Mouse (Mus musculus): ENCODE measurements around the gene Nacc1. TPM values are rescaled to one million over a fixed set of nuclear protein-coding genes. Genes with fewer than 3 reads are reported as not detected.

Gene Nacc1
- polyA plus RNA-seq, 1 experiment from 2014 or later: 17.4 TPM

GRCm38 (mm10) chr8:84668081-84668480 is 19.6 kb downstream of the Nacc1 start:
- Histone ChIP-seq H3K9ac (ENCODE audit: low read length) (no peak overlapping the region; the same call in 1 of the 2 replicates), H3K27ac (replicated peaks in 1 of 2; ENCODE audit: control insufficient read depth in 1 of 2, insufficient read depth in 1 of 2, low read depth in 2 of 2, low read length in 2 of 2) (no peak overlapping the region), H3K4me1 (ENCODE audit: control insufficient read depth in 2 of 2, insufficient read depth in 2 of 2, low read length in 2 of 2) (peaks cover 5 to 11% of the 10 kb centered on the region in 2 experiments), H3K9me3 (ENCODE audit: control insufficient read depth, low read length) (no peaks in the 10 kb centered on the region), H3K4me3 (ENCODE audit: control insufficient read depth in 1 of 2, insufficient read depth in 1 of 2, low read depth in 1 of 2, low read length in 2 of 2) (no peak overlapping the region), H3K4me2 (ENCODE audit: low read length) (no peak overlapping the region), H3K27me3 (ENCODE audit: control insufficient read depth, insufficient read depth, low read length) (no peaks in the 10 kb centered on the region), H3K36me3 (ENCODE audit: control insufficient read depth, insufficient read depth, low read length) (peaks cover 38% of the 10 kb centered on the region)
- 52% methylated on average over 1 of the region's 1 CpGs for WGBS
- ATAC-seq (ENCODE audit: insufficient number of reproducible peaks, insufficient read depth, low FRiP score, low read depth): no peak

- H3K36me3 ChIP-seq (ENCODE audit: control insufficient read depth, insufficient read depth, low read length): peaks cover 18% of the 10 kb centered on the region
- H3K9ac ChIP-seq (ENCODE audit: low read length): peak overlapping the region; percentile 83
- H3K9me3 ChIP-seq (ENCODE audit: control insufficient read depth, low read length): no peaks in the 10 kb centered on the region
- peak overlapping the region; percentile 55 to 82 for H3K4me3 ChIP-seq (ENCODE audit: control insufficient read depth in 1 of 2, insufficient read depth in 1 of 2, low read depth in 1 of 2, low read length in 2 of 2)
- 2% methylated on average over 14 of the region's 14 CpGs for WGBS
- peak overlapping the region; percentile 96 to 99 for H3K27ac ChIP-seq (replicated peaks in 1 of 2; ENCODE audit: control insufficient read depth in 1 of 2, insufficient read depth in 1 of 2, low read depth in 2 of 2, low read length in 2 of 2)
- peaks cover 5 to 20% of the 10 kb centered on the region in 2 experiments for H3K4me1 ChIP-seq (ENCODE audit: control insufficient read depth in 2 of 2, insufficient read depth in 2 of 2, low read length in 2 of 2)
- no peaks in the 10 kb centered on the region for H3K27me3 ChIP-seq (ENCODE audit: control insufficient read depth, insufficient read depth, low read length)
- H3K4me2 ChIP-seq (ENCODE audit: low read length): peak overlapping the region; percentile 68
- no peak for ATAC-seq (ENCODE audit: insufficient number of reproducible peaks, insufficient read depth, low FRiP score, low read depth)
These were observed 22.2 kb downstream of the Nacc1 start for GRCm38 (mm10) chr8:84665385-84665893.

GRCm38 (mm10) chr8:84664566-84665384 is 22.9 kb downstream of the Nacc1 start:
- Histone ChIP-seq H3K27me3 (ENCODE audit: control insufficient read depth, insufficient read depth, low read length) (no peaks in the 10 kb centered on the region), H3K4me2 (ENCODE audit: low read length) (peak overlapping the region; percentile 68), H3K27ac (replicated peaks in 1 of 2; ENCODE audit: control insufficient read depth in 1 of 2, insufficient read depth in 1 of 2, low read depth in 2 of 2, low read length in 2 of 2) (peak overlapping the region; percentile 96 to 99), H3K4me3 (ENCODE audit: control insufficient read depth in 1 of 2, insufficient read depth in 1 of 2, low read depth in 1 of 2, low read length in 2 of 2) (peak overlapping the region; percentile 55 to 82), H3K36me3 (ENCODE audit: control insufficient read depth, insufficient read depth, low read length) (peaks cover 11% of the 10 kb centered on the region), H3K9ac (ENCODE audit: low read length) (peak overlapping the region; percentile 83), H3K9me3 (ENCODE audit: control insufficient read depth, low read length) (no peaks in the 10 kb centered on the region), H3K4me1 (ENCODE audit: control insufficient read depth in 2 of 2, insufficient read depth in 2 of 2, low read length in 2 of 2) (peaks cover 11 to 23% of the 10 kb centered on the region in 2 experiments)
- ATAC-seq (ENCODE audit: insufficient number of reproducible peaks, insufficient read depth, low FRiP score, low read depth): no peak
- WGBS: 1% methylated on average over 29 of the region's 29 CpGs

- Histone ChIP-seq H3K4me1 (ENCODE audit: control insufficient read depth in 2 of 2, insufficient read depth in 2 of 2, low read length in 2 of 2) (peaks cover 13 to 33% of the 10 kb centered on the region in 2 experiments), H3K36me3 (ENCODE audit: control insufficient read depth, insufficient read depth, low read length) (peaks cover 7% of the 10 kb centered on the region), H3K9ac (ENCODE audit: low read length) (peak overlapping the region; percentile 95), H3K27ac (replicated peaks in 1 of 2; ENCODE audit: control insufficient read depth in 1 of 2, insufficient read depth in 1 of 2, low read depth in 2 of 2, low read length in 2 of 2) (peak overlapping the region; percentile 96 to 99), H3K27me3 (ENCODE audit: control insufficient read depth, insufficient read depth, low read length) (no peaks in the 10 kb centered on the region), H3K4me3 (ENCODE audit: control insufficient read depth in 1 of 2, insufficient read depth in 1 of 2, low read depth in 1 of 2, low read length in 2 of 2) (peak overlapping the region; percentile 82 to 83), H3K4me2 (ENCODE audit: low read length) (peak overlapping the region; percentile 68), H3K9me3 (ENCODE audit: control insufficient read depth, low read length) (no peaks in the 10 kb centered on the region)
- peak; percentile 82 for ATAC-seq (ENCODE audit: insufficient number of reproducible peaks, insufficient read depth, low FRiP score, low read depth)
- 2% methylated on average over 43 of the region's 43 CpGs for WGBS
These were observed 24.0 kb downstream of the Nacc1 start for GRCm38 (mm10) chr8:84663483-84664327.

- WGBS: 0% methylated on average over 27 of the region's 27 CpGs
These were observed 25.0 kb downstream of the Nacc1 start, which contains the start of gene Ier2 for GRCm38 (mm10) chr8:84662581-84663065. Gene Ier2 (minus strand): TSS chr8:84662852.

GRCm38 (mm10) chr8:84661961-84662571 is 25.6 kb downstream of the Nacc1 start:
- Histone ChIP-seq H3K27ac (replicated peaks in 1 of 2; ENCODE audit: control insufficient read depth in 1 of 2, insufficient read depth in 1 of 2, low read depth in 2 of 2, low read length in 2 of 2) (peak overlapping the region; percentile 89 to 94), H3K4me1 (ENCODE audit: control insufficient read depth in 2 of 2, insufficient read depth in 2 of 2, low read length in 2 of 2) (peaks cover 13 to 41% of the 10 kb centered on the region in 2 experiments), H3K4me3 (ENCODE audit: control insufficient read depth in 1 of 2, insufficient read depth in 1 of 2, low read depth in 1 of 2, low read length in 2 of 2) (peak overlapping the region; percentile 69 to 83), H3K9me3 (ENCODE audit: control insufficient read depth, low read length) (no peaks in the 10 kb centered on the region), H3K4me2 (ENCODE audit: low read length) (peak overlapping the region; percentile 68), H3K36me3 (ENCODE audit: control insufficient read depth, insufficient read depth, low read length) (no peaks in the 10 kb centered on the region), H3K27me3 (ENCODE audit: control insufficient read depth, insufficient read depth, low read length) (no peaks in the 10 kb centered on the region), H3K9ac (ENCODE audit: low read length) (peak overlapping the region; percentile 95)
- ATAC-seq (ENCODE audit: insufficient number of reproducible peaks, insufficient read depth, low FRiP score, low read depth): 0 out of 2 replicates have a peak, but pooled peaks have one; percentile 2
- under 1% methylated on average over 61 of the region's 61 CpGs for WGBS

More at GRCm38 (mm10) chr8:84662581-84663065, 25.0 kb downstream of the Nacc1 start, which contains the start of gene Ier2:
- Histone ChIP-seq H3K36me3 (ENCODE audit: control insufficient read depth, insufficient read depth, low read length) (no peaks in the 10 kb centered on the region), H3K4me2 (ENCODE audit: low read length) (peak within 1 kb of the TSS; percentile 68), H3K9ac (ENCODE audit: low read length) (peak within 1 kb of the TSS; percentile 95), H3K4me3 (ENCODE audit: control insufficient read depth in 1 of 2, insufficient read depth in 1 of 2, low read depth in 1 of 2, low read length in 2 of 2) (peak within 1 kb of the TSS; percentile 69 to 83), H3K9me3 (ENCODE audit: control insufficient read depth, low read length) (no peaks in the 10 kb centered on the region), H3K27me3 (ENCODE audit: control insufficient read depth, insufficient read depth, low read length) (no peaks in the 10 kb centered on the region), H3K4me1 (ENCODE audit: control insufficient read depth in 2 of 2, insufficient read depth in 2 of 2, low read length in 2 of 2) (peaks cover 13 to 36% of the 10 kb centered on the region in 2 experiments), H3K27ac (replicated peaks in 1 of 2; ENCODE audit: control insufficient read depth in 1 of 2, insufficient read depth in 1 of 2, low read depth in 2 of 2, low read length in 2 of 2) (peak within 1 kb of the TSS; percentile 89 to 94)
- ATAC-seq (ENCODE audit: insufficient number of reproducible peaks, insufficient read depth, low FRiP score, low read depth): peak; percentile 66

All from heart, embryonic 14.5 days (tissue).